Mouse (Mus musculus) adrenal gland, postnatal 14 days (tissue): ENCODE results near the gene Dnase2b. TPM values are rescaled to one million over a fixed set of nuclear protein-coding genes. Genes with fewer than 3 reads are reported as not detected.

Source experiments
- DNase-seq: peaks from one replicate; pipeline ENCODE4 v3.0.0; 2021; ENCODE audit warnings: mixed read lengths
- long read RNA-seq, 2 experiments: library from polyadenylated mRNA; stranded (forward); transcript quantifications; one replicate each; pipeline ENCODE4 v2.0.0; 2021
- total RNA-seq: library from RNA; stranded (reverse); gene quantifications from 2 replicates; pipeline ENCODE4 v1.2.3, GENCODE M21; 2021

Dnase2b gene
- total RNA-seq, result 1.3 TPM in 1 of 2 replicates, not detected in the other
- long read RNA-seq, experiment 1, result 0 reads
- long read RNA-seq, experiment 2, partial matches to known transcripts, result 0 of 2 reads
- long read RNA-seq, experiment 2, other reads (novel, unspliced or antisense), result 2 of 2 reads

DNA sequence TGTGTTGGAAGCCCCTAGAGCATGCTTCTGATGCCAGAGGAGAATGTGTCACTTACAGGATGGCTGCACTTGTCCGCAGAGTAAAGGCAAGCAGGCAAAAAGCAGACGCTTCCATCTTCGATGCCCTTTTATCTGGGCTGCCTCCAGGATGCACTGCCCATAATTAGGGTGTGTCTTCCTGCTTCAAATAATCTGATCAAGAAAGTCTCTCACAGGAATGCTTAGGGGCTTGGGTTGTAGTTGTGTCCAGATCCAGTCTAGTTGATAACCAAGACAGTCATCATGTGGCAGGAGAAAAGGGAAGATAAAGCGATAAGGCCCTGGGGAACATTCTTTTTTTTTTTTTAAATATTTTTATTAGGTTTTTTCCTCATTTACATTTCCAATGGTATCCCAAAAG is at the start of gene Dnase2b:
TSS of gene Dnase2b (minus strand) at position 101 of the 400 bp plus-strand sequence.
- DNase-seq, result no peak

DNA sequence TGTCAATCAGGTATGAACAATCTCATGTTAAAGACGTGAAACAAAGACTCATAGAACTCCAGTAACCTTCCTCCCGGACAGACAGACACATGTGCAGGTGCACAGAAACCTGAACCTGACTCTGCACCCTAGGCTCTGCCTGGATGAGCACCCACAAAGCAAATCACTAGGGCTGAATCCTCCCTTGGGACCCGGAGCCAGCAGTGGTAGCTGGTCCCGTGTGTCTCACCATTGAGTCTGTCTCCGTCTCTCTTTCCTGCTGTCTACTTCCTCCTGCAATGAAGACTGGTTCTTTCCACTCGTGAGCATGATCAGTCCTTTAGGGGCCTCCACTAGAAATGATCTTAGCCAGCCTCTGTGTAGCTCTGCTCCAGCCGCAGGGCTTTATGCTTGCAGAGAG is 46.5 kb upstream of the Dnase2b start:
- DNase-seq, result no peak

DNA sequence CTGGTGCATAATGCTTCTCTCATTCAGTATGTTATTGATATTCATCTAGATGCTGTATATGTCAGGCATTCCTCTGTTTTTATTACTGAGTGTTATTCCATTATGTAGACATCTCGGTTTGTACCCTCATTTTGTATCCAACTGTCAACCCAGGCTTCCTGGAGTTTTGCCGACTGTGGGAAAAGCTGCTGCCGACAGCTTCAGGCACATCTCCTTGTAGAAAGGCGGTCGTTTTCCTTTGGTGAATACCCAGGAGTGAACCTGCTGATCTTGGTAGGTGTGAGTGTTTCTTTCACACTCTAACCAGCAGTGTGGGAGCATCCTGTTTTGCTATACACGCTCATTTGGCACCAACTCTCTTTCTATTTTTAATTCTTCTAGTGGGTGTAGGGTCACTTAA is 45.6 kb upstream of the Dnase2b start:
- DNase-seq, result no peak

DNA sequence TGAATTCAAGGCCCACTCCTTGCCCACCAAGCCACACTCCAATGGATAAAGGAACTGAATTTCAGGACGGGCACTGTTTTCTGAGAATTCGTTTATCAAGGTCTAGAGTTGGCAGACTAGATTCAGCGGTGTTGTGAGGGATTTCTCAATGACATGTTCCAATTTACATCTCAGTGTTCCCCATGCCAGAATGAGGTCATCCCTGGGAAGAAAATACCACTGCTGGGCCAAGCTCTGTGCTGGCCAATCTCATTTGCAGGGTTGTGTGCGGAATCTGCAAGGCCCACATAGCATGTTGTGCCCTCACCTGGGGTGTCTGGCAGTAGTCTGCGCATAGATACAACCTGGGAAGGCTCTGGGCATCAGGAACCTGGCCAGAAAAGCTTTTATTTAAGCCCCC is 43.9 kb upstream of the Dnase2b start:
- DNase-seq, result no peak

DNA sequence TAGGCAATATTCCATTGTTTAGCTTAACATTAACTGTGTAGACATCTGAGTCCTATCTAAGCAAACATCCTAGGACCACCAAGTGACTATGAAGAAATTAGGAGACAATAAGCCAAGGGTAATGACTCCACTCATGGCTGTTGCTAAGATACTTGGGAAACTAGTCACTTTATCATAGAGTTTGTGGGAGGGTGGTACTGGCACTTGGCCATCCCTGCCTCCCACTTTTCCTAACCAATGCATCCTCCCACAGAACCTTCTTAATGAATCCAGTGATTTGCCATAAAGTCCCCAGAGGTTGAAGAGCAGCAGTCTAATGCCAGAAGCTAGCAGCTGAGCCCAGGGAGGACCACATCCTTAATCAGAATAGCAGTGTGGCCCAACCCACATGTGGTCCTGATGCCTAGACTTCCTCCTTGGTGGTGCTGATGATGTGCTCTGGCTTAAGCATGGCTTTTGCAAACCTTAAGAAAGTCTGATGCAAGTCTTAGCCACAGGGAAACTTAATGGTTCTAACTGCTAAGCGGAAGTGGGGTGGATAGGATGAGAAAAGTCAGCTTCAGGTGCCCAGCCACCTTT is 42.8 kb upstream of the Dnase2b start:
- no peak for DNase-seq

DNA sequence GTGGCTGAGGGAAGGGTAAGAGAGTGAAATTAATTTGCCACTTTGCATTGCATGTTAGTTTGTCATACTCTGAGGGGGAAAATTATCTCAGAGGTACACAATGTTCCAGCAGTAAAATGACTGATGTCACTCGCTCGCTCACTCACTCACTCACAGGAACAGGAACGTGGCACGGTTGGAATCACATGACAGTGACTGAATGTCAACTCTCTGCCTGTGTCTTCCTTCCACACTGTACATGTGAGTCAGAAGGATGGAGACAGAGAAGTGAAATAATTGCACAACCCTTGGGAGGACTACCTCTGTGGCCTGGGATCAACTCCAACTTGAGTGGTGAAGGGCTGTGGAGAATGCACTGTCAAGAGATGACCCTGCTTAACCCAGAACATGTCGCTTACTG is 42.0 kb upstream of the Dnase2b start:
- peak; percentile 39 for DNase-seq

DNA sequence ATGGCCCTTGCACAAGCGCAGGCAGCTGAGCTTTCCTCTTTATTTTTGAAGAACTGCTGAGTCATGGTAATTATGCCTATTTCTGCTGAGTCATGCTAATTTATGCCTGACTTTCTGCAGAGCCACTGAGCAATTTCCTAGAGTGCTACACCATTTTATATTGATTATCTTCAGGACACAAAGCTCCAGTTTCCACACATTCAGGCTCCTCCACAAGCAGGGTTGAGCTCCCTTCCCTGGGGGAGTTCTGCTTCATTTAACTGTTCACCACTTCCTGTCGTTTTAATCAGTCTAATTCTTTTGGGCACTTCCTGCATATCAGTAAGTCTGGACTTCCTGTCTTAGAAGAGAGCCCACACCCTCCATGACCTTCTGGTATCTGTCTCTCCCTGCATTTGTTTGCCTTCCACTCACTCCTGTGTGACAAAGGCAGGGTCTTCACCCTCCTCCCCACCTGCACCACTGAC is 39.7 kb upstream of the Dnase2b start:
- no peak for DNase-seq

DNA sequence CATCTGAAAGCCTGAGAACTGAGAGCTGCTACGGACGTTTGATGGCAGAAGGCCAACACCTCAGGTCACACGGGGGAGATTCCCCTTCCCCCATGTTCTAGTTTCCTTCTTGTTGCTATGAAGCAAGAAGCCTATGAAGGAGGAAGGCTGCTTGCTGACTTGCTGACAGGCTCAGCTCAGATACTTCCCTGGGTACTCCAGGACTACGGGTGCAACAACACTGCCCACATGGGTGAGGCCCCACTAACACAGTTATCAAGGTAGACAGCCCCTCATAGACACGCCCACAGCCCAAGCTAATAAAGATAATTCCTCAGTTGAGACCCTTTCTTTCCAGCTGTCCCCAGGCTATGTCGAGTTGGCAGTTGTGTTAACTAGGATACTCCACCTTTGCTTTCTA is 38.3 kb upstream of the Dnase2b start:
- DNase-seq, result no peak

DNA sequence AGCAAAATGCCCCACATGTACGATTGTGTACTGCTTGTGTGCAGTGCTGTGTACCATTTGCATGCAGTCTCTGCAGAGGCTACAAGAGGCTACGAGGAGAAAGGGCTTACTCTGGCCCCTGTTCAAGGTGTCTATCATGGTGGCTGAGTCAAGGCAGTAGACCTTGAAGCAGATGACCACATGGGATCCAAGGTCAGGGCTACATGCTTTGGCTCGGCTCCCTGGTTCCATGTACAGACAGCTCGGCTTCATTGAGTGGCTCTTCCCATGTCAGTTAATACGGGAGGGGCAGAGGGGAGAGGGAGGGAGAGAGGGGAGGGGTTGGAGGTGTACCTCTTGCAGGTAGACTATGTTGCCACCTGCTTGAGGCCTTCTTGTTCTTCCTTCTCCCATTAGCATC is 37.0 kb upstream of the Dnase2b start:
- peak; percentile 56 for DNase-seq

DNA sequence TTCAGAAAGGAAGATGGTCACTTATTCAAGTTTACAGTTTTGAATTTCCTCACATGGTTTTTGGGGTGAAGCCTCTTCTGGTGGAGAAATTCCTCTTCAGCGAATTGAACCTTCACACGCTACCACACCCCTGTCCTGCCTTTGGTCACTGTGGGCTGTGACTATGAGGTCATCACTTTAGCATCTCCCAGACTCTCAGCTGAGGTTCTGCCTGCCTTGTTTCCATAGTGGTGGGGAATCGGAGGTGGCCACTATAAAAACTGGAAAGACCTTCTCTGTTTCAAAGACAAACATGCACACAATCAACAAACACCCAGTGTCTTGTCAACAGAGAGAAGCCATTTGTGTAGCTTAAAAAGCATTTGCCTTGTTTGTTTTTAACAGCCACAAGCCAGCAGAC is 35.8 kb upstream of the Dnase2b start, which contains the start of gene 4930503B20Rik:
TSS of gene 4930503B20Rik (minus strand) at position 101 of the 400 bp plus-strand sequence.
- DNase-seq, result no peak

DNA sequence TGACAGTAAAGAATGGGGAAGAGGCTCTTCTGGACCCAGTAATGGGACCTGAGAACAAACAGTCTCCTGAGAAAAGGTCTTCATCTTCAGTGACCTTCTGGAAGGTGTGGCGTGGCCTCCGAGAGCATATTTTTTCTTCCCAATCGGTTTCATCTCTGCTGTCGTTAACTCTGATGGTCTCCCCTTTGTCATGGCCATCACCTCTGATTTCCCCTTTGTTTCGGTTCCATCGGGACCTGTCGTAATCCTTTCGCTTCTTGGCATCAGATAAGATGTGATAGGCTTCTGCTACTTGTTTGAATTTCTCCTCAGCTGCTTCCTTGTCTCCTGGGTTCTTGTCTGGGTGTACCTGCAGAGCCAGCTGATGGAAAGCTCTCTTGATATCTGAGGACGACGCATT is 35.3 kb upstream of the Dnase2b start:
- DNase-seq, result no peak

DNA sequence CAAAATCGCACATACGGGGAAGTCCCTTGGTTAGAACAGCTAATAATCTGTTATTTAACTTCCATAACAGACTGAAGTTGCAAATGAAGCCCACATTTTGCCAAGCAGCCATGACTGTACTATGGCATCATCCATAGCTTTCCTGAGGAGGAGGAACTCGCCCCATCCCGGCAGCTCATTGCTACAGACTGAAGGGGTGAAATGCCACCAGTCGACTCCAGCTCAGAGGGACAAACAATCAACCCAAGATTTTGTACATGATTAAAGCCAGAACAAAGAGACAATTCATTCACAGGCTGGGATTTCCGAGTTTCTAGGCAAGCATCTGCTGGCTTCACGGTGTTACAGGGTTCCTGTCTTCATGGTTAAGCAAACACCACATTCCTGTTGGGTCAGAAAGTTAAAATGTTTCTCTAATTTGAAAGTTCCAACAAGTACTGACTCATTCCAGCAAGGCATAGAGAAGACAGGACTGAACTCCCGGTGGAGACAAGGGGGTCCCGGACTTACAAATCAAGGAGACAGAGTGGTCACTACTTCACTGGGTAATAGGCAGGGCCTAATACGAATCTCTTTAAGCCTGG is 34.0 kb upstream of the Dnase2b start:
- no peak for DNase-seq

DNA sequence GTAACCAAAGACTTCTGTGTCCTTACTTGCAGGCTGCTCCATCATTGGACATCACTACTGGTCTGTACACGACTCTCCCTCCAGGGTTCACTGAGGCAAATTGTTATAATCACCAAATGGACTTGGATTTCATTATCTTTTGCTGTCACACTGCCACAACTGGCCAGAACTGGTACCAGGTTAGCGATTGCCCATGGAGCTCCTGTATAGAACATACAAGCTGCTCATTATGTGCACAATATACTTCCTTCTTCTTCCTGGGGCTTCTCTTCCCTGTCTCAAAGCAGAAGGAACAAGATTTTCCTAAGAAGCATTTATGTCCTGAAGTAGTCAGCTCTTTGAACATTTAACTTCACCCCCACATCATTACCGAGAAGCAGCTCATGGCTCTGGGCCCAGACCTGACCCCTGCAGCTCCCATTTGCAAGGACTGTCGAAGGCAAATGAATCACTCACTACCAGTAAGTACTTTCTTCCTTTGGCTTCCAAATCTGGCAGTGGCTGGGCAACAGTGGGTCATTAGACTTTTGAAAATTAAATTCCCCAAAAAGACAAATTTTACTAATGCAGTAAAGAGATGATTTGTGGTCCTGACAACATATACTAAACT is 26.5 kb upstream of the Dnase2b start:
- DNase-seq, result peak; percentile 43

DNA sequence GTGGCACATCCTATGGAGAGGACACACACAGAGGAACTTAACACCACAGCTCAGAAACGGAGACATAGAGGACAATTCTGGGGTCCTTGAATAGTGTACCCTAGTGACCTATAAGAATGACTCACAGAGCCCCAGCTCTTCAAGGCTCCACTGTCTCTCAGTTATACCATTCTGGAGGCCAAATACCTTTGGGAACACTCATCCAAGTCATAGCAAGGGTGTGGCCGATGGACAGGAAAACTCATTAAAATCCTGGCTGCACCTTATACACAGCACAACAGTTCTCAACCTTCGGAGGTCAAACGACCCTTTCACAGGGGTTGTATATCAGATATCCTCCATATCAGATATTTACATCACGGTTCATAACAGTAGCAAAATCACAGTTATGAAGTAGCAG is 17.1 kb upstream of the Dnase2b start:
- no peak for DNase-seq

DNA sequence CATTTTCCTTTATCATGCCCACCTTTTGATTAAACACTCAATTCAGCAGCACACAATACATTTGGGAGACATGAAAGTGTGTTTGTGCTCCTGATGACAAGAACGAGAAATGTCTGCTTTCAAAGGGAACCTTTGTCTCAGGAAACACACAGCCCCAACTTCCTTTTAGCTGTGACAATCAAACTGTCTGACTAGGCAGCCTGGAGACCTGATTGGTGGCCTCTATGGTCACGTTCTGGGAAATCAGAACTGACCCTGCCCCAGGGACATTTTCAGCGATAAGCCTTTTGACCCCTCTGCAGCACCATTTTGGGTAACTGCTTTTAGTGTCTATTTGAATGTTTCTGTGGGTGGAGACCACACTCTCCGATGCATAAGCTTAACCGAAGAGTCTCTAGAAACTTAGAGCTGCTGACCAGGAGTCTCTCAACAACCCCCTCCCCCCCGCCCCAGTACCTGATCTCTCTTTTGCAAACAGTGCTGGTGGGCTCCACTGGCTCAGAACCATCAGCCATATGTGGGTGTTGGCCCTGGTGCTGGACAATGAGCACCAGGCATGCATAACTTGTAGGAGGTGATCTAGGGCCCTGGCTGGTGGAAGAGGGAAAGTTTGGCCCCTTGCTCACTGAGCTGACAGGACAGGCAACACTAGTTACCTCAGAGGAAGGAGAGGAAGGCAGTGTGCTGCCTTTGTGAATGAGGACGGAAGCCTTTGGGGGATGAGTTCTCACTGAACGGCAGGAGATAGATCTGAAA is 13.0 kb upstream of the Dnase2b start:
- DNase-seq, result no peak

DNA sequence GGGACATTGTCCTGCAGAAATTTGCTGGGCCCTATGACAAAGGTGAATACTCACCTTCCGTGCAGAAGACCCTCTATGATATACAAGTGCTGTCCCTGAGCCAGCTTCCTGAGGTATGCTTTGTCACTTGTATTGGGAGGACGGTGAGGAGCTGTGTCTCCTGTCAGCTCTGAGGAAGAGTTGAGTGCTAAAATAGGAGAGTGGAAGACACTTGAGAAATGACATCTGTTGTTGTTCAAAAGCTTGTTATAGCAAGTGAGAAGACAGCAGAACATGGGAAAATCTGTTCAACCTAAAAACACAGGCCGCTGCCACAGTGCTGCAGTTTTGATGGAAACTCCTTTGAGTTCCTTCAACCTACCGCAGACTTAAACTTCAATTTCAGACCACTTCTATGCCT is 10.4 kb upstream of the Dnase2b start:
- DNase-seq, result no peak

DNA sequence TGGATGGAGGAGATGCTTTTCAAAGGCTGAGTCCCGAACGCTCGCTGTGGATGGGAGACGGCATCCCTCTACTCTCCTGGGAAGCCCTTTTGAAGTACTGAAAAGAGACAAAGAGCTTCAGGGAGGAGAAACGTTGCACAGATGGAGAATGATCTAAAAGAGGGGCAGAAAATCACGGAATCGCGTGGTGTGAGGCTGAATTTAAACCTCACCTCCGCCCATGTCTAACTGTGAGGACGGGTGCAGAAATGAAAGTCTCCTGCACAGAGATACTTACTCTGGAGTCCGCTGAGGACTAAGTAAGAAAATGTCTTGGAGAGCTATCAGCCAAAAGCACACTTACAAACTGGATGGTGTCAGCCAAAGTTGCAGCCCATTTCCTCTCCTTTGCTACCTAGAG is 6.6 kb upstream of the Dnase2b start:
- DNase-seq, result no peak

DNA sequence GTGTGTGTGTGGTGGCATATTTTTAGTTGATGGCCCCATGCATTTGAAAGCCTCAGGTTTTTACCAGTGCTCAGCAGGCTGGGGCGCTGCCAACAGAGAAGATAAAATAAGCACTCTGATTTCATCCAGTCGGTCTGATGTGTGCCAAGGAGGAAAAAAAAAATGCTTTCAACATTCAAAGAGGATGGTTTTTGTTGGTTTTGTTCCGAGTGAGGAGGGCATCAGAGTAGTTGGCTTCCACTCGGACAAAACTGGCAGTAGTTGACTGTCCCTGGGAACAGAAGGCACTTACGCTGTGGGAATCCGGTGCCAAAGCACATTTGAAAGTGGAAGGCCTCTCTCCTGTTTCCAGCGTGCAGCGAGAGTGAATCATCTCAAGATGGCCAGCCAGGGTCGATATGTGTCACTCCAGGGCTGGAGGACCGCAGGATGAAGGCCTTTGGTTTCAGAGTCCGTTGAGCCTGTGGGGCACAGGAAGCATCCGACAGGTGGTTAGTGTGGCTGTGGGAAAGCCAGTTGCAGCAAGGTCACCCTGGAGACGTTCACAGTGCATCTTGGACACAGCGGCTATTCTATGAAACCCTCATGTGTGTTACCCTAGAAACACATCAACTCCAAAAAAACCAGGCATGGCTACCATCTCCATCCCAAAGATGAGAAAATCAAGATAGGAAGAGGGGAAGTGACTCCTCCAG is 5.3 kb upstream of the Dnase2b start:
- DNase-seq, result peak; percentile 76

DNA sequence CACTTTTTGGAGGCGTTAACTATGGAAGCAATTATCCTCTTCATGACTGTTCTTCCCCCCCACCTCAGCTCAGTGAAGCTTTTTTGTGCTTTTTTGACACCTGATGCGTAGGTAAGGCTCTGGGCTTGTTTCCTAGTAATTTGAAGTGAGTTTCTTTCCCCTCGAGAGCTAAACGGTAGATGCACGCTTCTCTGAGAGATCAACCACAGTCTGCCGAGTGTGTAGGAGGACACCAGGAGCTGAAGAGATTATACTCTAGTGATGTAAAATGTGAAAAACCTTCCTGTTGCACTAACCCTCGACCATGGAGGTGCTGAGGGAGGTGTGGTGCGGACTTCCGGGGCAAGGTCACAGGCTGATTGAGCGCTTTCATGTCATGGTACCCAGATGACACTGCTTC is 4.7 kb upstream of the Dnase2b start:
- DNase-seq, result no peak

DNA sequence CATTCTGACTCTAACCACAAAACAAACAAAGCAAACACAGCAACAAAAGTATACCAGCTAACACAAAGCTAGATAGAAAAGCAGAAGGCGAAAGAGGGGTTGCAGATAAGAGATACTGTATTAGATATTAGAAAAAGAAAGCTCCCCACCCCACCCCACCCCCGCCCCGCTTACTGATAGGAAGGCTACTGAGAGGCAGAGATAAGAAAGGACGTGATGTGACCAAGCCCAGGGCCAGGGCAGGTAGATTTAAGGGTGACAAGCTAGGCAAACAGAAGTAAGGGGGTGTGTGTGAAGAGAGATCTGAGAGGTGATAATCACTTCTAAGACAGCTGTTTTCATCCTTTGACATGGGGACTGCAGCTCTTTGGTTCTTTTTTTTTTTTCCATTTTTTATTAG is 3.0 kb upstream of the Dnase2b start:
- no peak for DNase-seq

DNA sequence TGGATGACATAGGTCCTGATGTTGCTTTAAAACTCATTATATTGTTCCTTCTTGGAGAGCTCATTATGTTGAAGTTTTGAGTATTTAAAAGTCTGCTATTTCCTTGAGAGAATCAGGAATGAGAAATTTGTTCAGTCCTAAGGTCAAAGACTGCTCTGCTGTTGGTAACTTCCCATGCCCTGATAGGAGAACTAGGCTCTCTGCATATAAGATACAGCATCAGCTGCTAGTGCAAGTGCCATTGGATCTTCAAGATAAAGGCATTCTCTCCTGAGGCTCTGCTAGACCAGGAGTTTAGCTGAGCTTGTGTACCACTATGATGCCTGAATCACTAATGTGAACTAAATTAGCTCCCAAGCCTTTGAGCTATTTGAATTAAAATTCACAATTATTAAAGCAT is 2.5 kb upstream of the Dnase2b start:
- DNase-seq, result no peak

DNA sequence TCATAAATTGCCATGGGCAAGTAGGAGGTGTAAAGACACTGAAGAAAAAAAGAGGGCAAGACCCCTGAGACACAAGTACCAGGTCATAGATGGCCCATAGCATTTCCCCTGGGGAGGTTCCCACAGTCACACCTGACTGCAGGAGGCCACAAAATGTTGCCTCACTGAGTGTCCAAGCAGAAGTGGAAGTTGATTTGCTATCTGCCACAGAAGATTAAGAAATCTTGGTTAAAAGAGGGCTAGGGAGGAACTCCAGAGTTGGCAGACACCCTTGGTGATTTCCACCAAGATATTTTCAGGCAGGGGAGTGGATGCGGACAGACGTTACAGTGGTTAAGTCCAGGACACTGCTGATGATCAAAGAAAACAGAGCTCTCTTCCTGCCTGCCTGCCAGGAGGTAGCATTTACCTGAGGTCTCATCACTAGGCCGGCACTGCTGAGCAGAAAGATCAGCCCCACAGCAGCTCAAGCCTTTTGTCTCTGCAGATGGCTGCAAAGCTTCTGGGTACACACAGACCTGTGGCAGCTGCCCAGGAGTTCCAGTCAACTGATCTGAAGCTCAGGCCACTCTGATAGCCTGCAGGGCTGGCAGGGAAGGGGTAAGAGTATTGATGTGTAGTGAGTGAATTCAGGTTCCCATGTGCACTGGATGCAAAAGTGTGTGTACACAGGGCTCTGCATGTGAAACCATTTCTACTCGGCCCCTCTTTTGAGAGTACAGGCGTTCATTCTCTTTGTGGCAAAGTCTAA is 1.3 kb upstream of the Dnase2b start:
- DNase-seq, result no peak
